Mouse (Mus musculus) thymus, postnatal 36 days (tissue): ENCODE results near the gene 1700013F07Rik.
"Not testable (repeated sequence)": the region's sequence is repeated elsewhere in the genome, so short reads cannot be mapped to it uniquely, and the experiment has no call there.

ENCODE experiments used
- DNase-seq, 2 experiments: peaks; one replicate each; pipeline ENCODE4 v3.0.0; 2022; ENCODE audit warnings: mixed read lengths in 2 of 2

The 1700013F07Rik gene

DNA sequence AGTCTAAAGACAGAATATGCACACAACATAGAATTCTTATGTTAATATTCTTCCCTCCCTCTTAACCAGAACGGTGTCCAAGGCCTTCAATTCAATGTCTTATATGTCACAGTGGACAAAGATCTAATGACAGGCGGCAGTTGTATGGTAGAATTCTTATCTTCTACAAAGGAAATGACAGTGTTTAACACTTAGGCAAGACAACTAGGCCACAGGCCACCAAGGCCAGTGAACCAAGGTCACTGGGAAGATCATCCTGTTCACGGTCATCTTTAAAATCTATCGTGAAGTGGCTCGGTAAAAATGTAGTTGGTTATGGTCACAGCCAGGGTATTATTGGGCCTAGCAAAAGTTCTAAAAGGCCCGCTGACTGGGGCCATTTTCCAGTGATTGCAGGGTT is at the start of gene 1700013F07Rik:
1700013F07Rik (plus strand) TSS at position 200 of the 400 bp plus-strand sequence.
- no peak for DNase-seq

DNA sequence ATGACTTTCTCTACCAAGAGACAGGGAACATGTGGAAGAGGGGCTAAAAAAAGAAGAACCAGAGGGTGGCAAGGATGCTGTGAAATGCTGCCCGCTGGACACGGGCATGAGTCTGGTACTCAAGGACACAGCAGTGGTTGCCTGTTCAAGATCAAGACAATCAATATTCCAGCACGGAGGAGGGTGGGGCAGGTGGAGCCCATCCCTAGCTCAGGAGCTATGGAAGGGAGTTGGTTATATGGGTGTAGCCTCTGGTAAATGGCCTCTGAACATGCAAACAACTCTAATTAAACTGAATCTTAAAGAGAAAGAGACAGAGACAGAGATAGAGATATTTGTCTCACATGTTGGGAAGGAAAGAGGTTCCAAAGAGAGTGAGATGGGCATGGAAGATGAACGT is 49.2 kb upstream of the 1700013F07Rik start:
- DNase-seq = no peak

DNA sequence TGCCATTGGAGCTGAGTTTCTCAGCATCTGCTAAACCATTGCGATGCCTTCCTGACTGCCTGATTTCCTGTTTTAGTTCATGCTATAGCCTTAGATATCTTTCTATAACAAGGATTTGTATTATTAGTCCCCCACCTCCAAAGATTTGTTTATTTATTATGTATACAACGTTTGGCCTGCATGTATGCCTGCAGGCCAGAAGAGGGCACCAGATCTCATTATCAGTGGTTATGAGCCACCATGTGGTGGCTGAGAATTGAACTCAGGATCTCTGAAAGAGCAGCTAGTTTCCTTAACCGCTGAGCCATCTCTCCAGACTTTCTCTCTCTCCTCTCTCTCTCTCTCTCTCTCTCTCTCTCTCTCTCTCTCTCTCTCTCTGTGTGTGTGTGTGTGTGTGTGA is 44.0 kb upstream of the 1700013F07Rik start:
- DNase-seq = no peak

DNA sequence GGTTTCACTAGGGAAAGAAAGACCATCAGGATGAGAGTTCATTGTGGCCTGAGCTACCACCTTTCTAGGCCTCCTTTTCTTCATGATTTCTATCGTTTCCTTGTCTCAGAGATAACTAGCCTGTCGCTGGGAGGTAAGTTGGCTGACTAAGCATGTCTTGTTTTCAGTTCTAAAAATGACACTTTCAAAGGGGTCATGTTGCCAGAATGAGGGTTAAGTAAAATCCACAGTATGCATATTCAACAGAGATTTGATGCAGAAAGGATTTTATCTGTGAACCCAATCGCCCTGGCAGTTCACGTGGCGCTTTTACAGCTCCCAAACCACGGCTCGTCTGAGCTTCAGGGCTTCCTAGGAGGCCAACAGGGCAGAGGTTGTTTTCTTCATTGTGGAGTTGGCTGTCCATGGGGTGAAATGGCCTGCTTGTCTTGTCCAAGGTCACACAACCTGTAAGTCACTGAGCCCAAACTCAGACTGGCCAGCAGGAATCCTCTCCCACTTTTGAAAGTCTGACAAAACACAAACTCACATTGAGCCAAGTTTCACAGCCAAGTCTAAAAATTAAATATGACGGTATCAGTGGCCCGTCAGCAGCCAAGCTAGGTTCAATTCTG is 39.0 kb upstream of the 1700013F07Rik start:
- no peak for DNase-seq

DNA sequence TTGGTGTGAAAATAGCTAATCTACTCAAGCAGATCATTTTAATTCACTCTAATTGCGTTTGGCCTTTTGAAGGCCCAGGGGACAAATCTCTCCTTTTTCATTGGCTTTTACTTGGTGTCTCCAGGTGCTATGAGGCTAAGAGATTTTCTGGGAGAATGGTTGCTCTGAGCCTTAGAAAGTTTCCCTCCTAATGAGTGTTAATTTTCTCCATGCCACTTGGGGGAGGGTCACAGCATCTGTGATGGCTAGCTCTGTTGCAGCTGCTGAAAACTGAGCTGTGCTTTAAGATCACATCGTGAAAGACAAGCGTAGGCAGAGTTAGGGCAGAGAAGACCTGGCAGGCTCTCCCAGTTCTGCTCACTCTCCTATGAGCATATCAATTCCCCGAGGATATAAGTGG is 38.5 kb upstream of the 1700013F07Rik start:
- DNase-seq = no peak

DNA sequence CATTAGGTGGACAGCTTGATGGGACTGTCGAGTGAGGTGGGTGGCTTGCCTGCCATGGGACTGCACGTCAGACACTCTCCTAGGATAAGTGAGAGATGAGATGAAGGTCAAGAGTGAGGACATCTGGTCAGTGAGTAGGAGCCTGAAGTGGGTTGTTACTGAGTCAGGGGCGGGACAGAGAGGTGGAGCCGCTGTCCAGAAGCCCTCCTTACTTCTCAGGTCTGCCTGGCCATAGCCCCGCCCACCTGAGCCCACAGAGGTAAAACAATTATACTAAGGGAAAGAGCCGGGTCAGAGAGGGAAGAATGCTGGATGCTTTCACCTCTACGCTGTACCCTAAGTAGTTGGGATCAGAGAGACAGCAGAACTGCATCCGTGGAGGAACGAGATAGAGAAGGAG is 36.3 kb upstream of the 1700013F07Rik start:
- DNase-seq = no peak

DNA sequence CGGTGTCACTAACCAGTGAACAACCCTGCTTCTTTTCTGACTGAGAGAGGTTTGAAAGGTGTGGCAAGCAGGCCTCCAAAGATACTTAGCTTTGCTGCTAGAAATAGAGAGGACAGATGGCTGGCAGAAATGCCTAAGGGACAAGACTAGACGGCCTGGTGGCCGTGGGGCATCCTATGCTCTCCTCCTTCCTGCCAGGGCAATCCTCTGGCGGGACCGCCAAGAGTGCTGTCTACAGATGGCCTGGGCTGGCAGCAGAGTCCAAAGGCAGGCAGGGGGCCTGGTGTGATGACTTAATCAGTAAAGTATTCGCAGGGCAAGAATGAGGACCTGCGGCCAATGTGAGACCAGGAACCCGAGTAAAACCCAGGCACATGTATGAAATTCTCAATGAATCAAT is 34.1 kb upstream of the 1700013F07Rik start:
- DNase-seq = no peak

DNA sequence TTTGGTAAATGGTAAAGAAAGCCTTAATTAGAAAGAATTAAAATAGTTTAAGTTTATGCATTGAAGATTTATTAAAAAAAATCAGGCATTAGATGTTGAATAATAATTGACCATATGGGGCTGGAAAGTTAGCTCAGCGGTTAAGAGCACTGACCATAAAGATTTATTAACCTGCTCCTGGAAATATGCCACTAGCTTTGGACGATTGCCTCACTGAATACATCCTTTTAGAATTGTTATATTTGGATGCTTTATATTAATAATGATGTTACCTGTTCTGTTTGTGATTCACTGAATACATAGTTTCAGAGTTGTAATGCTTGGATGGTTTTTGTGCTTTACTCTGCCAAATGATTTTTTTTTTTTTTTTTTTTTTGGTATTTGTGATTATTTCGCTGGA is 32.5 kb upstream of the 1700013F07Rik start:
- not testable (repeated sequence) for DNase-seq

DNA sequence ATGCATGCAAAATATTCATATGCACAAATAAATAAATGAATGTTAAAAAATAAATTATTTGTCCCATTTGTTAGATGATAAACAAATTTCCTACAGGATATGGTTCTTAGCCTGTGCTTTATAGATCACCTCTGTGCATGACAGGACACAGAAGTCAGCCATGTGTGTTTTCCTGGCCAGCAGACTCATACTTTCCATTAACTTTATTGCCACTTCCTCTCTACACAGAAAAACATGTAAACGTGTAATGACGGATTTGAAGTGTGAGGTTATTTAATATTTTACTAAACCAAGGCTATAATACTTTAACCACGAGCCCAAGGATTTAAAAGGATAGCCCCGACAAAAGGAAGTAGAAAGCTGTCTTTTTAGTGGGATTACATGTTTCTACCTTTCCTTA is 30.0 kb upstream of the 1700013F07Rik start:
- DNase-seq = no peak

DNA sequence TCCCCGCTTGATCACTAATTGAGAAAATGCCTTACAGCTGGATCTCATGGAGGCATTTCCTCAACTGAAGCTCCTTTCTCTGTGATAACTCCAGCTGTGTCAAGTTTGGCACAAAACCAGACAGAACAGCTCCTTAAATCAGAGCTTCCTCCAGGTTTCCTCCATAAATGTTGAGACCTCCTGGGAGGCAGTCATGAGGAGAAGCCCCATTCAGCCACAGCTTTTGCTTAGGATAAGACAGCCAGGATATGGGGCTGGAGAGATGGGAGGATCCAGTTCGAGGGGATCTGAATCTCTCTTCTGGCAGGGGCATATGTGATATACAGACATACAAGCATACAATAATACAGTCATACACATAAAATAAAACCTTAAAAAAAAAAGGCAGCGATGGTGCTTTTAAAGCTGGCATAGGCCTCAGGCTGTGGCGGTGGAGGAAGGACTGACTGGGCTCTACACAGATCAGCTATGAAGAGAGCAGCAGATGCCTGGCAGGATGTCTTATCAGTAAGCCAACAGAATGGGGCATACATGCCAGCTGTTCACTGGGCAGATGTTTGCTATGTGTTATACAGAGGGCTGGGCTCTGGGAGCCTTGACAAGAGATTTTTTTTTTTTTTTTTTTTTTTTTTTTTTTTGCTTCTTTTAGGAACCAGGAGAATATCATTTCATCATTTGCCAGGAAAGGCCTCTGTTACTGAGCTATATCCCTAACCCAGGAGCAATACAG is 25.0 kb upstream of the 1700013F07Rik start:
- no peak for DNase-seq

DNA sequence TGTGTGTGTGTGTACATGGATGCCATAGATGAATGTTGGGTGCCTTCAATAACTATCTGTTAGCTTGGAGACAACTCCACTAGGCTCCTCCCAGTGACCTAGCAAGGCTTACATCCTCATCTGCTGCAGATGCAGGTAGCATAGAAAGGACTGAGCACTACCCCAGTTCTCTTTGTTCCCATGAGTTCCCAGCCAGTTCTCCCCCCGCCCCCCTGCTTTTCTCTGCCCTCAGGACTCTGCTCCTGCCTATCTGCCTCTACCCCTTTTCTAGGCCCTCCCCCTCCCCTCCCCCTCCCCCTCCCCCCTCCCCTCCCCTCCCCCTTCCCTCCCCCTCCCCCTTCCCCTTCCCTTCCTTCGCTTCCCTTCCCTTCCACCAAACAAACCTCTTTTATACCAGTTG is 23.8 kb upstream of the 1700013F07Rik start:
- DNase-seq = no peak

DNA sequence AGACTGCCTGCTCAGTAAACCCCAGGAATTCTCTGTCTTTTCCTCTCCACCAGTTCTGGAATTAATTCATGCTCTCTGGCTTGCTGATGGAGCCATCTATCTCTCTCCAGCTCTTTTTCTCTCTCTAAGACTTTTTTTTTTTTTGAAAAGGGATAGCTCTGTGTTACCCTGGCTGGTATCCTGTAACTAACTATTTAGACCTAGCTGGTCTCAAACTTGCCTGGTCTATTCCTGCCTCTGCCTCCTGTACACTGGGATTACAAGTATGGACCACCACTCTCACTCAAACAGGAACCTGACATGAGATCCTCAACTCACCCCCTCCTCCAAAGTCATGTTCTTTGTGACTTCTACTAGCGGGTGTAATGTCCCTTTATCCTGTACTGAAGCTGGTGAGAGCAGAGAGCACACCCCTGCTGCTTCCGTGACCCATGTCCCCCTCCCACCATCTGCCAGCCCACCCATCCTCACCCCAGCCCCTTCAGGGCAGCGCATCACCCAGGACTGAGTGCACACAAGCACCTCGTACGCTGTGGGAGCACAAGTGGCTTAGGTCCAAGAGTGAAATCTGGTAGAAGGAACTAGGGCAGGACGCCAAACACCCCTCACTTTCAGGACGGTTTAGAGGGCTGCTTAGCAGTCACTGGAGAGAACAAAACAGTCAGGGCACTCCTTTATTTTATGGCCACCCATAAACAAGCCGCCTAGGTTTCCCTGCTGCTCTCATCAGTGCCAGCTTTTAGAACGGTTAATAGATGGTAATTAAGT is 23.1 kb upstream of the 1700013F07Rik start:
- DNase-seq = no peak

DNA sequence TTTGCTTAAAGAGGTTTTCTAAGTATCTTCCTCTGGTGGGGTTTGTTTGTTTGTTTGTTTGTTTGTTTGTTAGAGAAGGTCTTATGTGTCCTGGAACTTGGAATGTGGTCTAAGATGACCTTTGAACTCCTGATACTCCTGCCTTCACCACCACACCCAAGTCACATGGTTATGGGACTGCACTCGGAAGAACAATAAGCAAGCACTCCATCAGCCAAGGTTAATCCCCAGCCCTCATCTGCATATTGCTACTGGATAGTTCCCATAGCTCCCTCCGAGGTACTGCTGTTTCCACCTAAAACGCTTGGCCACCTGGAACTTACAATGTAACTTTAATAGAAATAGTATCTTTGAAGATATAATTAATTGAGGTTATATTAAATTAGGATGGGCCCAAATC is 20.5 kb upstream of the 1700013F07Rik start:
- DNase-seq = no peak

DNA sequence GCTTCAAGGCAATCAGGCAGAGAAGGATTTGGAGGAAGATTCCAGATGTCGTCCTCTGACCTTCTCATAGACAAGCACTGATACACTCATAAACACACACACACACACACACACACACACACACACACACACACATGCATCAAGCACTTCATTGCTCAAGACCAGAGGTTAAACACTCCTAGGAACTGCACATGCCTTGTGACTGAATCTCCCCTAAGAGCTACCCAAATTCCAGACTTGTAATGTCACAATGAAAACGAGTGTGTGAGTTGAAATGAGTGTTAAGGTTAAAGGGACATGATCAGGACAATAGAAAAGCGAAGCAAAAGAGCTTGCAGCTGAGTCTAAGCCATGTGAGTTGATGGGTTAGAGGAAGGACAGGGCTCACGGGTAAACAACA is 15.7 kb upstream of the 1700013F07Rik start:
- DNase-seq = no peak

DNA sequence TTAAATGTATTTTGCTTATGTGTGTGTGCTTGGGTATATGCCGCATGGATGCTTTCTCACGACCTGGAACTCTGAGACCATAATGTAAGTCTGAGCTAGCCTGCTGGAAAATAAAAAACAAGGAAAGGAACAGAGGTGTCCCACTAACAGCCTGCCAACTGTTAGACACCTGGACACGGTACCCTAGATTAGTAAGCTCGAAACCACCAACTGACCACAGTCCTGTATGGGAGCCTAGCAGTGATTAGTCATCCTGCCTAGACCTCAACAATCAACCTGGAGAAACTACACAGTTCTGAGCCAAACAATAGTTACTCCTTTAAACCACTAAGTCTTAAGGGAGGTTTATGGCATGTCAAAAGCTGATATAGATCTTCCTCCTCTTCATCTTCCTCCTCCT is 10.5 kb upstream of the 1700013F07Rik start:
- no peak for DNase-seq

DNA sequence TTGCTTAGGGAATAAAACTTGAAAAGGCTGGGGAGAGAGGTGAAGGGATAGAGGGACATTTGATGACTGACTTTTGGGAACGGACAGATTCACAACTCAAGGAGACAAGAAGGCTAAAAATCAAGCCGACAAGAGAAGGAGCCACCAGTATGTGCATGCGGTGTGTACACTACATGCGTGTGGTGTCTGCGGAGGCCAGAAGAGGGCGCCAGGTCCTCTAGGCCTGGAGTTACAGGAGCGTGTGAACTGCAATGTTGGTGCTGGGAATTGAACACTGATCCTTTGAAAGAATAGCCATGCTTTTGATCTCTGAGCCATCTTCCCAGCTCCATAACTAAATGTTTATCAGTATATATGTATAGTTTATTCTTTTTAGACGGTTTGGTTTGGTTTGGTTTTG is 5.5 kb upstream of the 1700013F07Rik start:
- DNase-seq = no peak

DNA sequence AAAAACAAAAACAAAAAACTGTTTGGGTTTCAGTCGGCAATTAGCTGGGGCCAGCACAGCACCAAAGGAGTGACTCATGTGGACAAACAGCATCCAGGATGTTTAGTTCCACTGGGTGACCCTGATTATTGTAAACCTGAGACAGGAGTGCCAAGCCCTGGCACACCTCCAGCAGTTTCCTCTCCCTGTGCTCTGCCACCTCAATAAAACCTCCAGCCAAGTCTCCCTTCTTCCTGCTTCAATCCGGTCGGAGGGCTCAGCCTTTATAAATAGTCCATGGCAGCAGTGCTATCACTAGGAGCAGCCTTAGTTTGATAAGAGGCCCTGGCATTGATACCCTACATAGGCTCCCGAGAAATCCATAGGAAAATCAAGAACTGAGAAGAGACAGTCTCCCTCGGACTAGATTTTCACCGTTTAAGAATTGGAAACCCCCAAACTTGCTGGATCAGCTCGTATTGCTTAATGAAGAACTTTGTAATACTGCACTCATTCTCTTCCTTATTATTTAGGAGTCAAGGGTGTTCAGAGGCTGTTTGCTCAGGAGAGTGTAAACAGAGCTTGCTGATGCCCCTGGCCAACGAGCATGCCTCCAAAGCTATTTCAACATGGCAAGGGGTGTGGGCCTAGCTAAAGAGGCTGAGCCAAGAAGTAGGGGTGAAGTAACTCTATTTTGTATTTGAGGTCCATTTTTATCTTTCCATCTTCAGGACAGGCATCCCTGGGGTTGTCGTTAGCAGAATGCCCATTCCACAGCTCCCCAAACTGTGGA is 650 bp upstream of the 1700013F07Rik start:
- DNase-seq = no peak

DNA sequence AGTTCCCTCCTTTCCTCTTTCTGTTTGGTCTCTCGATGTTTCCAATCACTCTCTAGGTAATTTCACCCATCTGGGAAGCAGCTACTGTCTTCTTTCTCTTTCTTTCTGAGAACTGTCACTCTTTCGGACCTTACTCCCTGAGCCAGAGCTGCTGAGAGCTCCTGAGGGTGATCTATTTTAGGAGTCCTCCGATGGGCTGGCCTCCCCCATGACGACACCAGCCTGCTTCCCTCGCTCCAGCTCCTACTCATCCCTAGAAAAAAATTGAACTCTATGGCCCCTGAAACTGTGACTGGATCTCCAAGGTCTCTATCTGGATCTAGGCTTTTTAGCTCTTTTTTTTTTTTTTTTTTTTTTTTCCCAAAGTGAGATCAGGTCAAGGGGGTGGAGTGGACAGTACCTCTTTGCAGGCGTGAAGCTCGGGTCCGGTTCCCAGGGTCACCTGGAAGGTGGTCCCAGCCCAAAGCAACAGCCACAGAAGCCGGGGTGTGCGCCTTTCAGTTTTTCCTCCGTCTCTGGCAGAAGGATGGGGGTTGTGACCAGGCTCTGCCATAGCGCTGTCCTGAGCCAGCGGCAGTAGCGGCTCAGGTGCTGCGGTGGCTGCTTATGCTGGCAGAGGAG is 2.1 kb downstream of the 1700013F07Rik start:
- peak in 1 of 2 experiments; percentile 2 for DNase-seq

DNA sequence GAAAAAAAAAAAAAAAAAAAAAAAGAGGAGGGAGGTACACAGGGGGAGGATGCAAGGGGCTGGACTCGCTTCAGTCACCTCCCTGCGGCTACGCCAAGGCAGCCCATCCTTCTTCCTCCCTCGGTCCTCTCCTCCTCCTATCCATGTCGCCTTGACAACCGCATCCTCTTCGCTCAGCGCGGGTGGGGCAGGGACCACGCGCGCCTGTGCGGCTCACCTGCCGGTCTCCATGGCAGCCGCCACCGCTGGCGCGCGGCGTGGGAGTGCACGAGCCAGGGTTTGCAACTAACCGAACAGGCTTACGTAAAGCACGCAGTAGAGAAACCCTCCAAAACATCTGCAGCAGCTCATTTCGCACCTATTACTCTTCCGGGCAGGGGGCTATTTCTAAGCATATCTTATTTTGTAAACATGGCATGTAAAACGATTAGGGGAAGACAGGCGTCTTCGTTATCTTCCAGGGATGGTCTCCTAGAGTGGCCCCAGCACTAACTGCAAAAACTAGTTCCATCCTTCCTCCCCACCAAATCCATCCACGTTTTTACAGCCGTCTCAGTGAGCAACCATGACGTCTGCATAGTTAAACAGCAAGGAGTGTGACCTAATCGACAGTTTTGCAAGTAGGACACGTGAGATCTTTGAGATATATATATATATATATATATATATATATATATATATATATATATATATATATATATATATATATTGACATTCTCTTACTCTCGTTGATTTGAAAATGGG is 2.7 kb downstream of the 1700013F07Rik start, which contains the start of gene 5330417C22Rik:
5330417C22Rik (minus strand) TSS at position 20 of the 744 bp plus-strand sequence.
- peak; percentile 45 to 70 for DNase-seq

DNA sequence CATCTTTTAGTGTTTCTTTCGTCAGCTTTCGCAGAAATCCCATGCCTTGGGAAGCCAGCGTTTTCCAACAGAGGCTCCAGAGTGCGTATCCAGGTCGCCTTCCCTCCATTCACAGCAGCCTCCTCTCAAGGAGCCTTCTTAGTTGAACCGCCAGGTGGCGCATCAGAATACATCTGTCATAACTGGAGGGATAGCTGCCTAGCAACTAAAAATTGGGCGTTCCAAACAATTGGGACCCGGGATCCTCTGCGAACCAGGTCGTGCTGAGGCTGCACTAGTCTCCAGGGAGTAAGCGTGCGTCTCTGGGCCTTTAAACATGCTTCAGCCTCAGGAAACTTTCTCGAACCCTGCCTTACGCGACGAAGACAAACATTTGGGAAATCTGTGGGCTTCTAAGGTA is 3.4 kb downstream of the 1700013F07Rik start:
- peak; percentile 70 to 71 for DNase-seq

DNA sequence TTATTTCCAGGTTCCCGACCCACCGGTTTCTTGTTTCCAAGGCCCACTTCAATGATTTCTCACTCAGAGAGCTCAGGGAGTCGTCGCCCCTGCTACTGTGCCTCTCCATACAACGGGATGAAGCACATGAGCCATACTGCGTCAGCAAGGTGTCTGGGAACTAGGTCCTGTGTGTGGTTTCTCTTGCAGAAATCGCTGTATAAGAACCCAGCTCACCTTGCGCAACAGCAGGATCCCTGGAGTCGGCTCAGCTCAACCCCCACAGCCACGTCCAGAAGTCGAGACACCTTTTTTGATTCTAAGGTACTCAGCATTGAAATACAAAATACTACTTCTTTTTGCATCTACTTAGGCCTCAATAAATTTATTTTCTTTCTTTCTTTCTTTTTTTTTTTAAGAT is 8.3 kb downstream of the 1700013F07Rik start:
- no peak for DNase-seq

DNA sequence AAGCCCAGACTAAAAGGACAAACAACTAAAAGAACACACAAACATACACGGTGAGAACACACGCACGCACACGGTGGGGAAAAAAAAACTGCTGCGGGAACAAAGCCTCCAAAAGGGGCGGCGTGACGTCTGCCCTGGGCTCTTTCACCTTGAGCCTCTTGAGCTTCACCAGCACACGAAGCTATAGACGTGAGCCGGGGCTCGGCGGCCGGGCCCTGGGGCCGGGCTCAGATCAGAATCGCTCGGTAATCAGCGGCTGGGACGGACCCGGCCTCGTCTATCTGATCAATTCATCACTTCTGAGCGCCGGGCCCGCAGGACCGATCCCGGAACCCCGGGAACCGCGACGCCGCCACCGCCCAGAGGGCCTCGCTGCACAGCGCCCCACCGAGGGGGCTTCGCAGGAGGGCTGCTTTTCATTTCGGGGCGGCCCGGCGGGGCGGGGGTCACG is 20.2 kb downstream of the 1700013F07Rik start:
- DNase-seq = no peak
